Mouse (Mus musculus): ENCODE measurements around the gene Ky.

DNA sequence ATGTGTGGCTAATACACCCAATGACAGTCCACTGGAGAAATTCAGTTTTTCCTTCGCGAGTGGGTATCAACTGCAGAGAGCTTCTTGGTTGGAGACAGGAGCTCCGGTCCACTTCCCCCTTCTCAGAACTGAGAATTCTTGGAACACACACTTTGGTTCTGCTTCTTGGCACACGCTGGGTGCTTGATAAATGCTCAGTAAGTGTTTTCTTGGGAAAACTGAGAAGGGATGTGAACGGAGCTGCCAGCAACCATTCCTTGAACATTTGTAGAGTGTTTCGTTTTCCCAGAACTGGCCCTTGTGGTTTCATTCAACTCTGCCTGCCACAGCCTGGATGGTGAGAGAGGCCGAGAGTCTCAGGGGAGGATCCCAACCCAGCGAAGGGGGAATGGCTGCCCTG, 43.7 kb downstream of the Ky start:
- no peak for TF ChIP-seq POLR2A (IDR thresholded peaks at IDR 0.05; ENCODE audit: borderline replicate concordance, low read depth, low read length)
- TF ChIP-seq CTCF (IDR thresholded peaks at IDR 0.05; ENCODE audit: low read depth, low read length) = no peak
